Mouse (Mus musculus): ENCODE data around the gene Spata45.

- peak; percentile 46 for TF ChIP-seq CTCF (IDR thresholded peaks at IDR 0.05; ENCODE audit: low read depth, low read length)
- TF ChIP-seq POLR2A (IDR thresholded peaks at IDR 0.05; ENCODE audit: insufficient read depth, low read length) = no peak
- TF ChIP-seq EP300 (IDR thresholded peaks at IDR 0.05; ENCODE audit: insufficient read depth, low read depth, low read length) = no peak
These were observed 48.6 kb downstream of the Spata45 start for GRCm38 (mm10) chr1:191084951-191085559.
